Mouse (Mus musculus) ES-E14 (cell line): ENCODE results near the gene Grid1. TPM values are rescaled to one million over a fixed set of nuclear protein-coding genes. Genes with fewer than 3 reads are reported as not detected.

ENCODE experiments used
- DNase-seq: peaks from one replicate; pipeline ENCODE4 v3.0.0-alpha.2; 2013; ENCODE audit warnings: low read depth, low spot score
- H3K27ac ChIP-seq: 2 replicates; pipeline ENCODE4 v1.5.1; 2012; ENCODE audit warnings: low read depth, mild to moderate bottlenecking, low read length, moderate library complexity, mixed read lengths; ENCODE audit not compliant: poor library complexity, insufficient read depth, severe bottlenecking
- H3K36me3 ChIP-seq: 2 replicates; pipeline ENCODE4 v1.6.1; 2012; ENCODE audit warnings: mild to moderate bottlenecking, low read length, moderate library complexity, mixed read lengths; ENCODE audit not compliant: control insufficient read depth, poor library complexity, insufficient read depth, severe bottlenecking
- H3K4me1 ChIP-seq, 2 experiments: fragments of 150-350 bp in 1 of 2; sonication (generic) in 1 of 2; 2 replicates each; pipeline ENCODE4 v1.6.1; 2012; ENCODE audit warnings: low read length in 2 of 2, mild to moderate bottlenecking in 1 of 2, mixed read lengths in 1 of 2; ENCODE audit not compliant: control insufficient read depth in 2 of 2, insufficient read depth in 2 of 2, poor library complexity in 1 of 2
- H3K4me3 ChIP-seq, 2 experiments: fragments of 150-350 bp in 1 of 2; sonication (generic) in 1 of 2; 2 replicates each; pipeline ENCODE4 v1.5.1; 2012; ENCODE audit warnings: low read length in 2 of 2, low read depth in 1 of 2, mild to moderate bottlenecking in 1 of 2, mixed read lengths in 1 of 2; ENCODE audit not compliant: insufficient read depth in 1 of 2, poor library complexity in 1 of 2, severe bottlenecking in 1 of 2
- H3K9ac ChIP-seq: 2 replicates; pipeline ENCODE4 v1.6.1; 2012; ENCODE audit warnings: low read depth, mild to moderate bottlenecking, low read length, mixed read lengths; ENCODE audit not compliant: poor library complexity, insufficient read depth, severe bottlenecking
- H3K9me3 ChIP-seq: fragments of 150-350 bp; sonication (generic); 2 replicates; pipeline ENCODE4 v1.6.1; 2012; ENCODE audit warnings: low read depth, mild to moderate bottlenecking, low read length; ENCODE audit not compliant: control insufficient read depth, insufficient read depth
- CHD2 ChIP-seq: IDR thresholded peaks from 2 replicates; pipeline ENCODE4 v1.6.1; 2014; ENCODE audit warnings: mild to moderate bottlenecking, low read depth, low read length, inconsistent platforms
- HCFC1 ChIP-seq: IDR thresholded peaks from 2 replicates; pipeline ENCODE4 v1.6.1; 2012; ENCODE audit warnings: low read length, inconsistent platforms, borderline replicate concordance; ENCODE audit not compliant: insufficient read depth
- MAFK ChIP-seq: IDR thresholded peaks from 2 replicates; pipeline ENCODE4 v1.6.1; 2014; ENCODE audit warnings: mild to moderate bottlenecking, low read depth, low read length, inconsistent platforms; ENCODE audit not compliant: insufficient read depth
- ZC3H11A ChIP-seq: IDR thresholded peaks from 2 replicates; pipeline ENCODE4 v1.6.1; 2012; ENCODE audit warnings: low read depth, mild to moderate bottlenecking, inconsistent platforms, low read length, borderline replicate concordance
- ZNF384 ChIP-seq: IDR thresholded peaks from 2 replicates; pipeline ENCODE4 v1.6.1; 2012; ENCODE audit warnings: low read depth, low read length, inconsistent platforms
- in situ Hi-C, 2 experiments: fragments of 600-800 bp; cut with MboI; formaldehyde crosslinking; loops; one replicate each; pipeline ENCODE4 v1.15.1; 2025; ENCODE audit warnings: low sequenced_read_pairs in 2 of 2, inconsistent platforms in 1 of 2; ENCODE audit not compliant: unreplicated experiment in 2 of 2
- total RNA-seq: library from RNA; depleted of rRNA; stranded (reverse); fragments of 300-350 nt; gene quantifications from 2 replicates; pipeline ENCODE4 v1.2.3, GENCODE M21; 2012

Grid1 gene
- total RNA-seq, 1 experiment, result 0.54 TPM

DNA sequence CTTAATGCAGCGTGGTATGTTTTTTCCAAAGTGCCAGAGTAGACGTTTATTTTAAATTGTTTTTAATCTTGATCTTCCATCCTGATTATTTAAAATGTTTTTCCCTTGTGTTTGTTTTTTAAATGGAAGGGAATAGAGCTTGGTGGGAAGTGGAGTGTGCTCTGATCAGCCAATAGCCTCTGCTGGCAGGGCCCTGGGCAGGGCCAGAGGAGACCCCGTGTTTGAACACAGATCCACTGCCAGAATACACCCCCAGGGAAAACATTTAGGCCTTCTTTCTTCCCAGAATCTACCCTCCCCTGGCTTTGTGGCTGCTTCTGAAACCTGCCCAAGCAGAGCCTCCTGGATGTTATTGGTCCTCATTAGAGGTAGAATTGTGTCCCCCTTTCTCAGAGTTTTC, 188.8 kb downstream of the Grid1 start:
- H3K36me3 ChIP-seq, result no peaks in the 10 kb centered on the region
- peak overlapping the region in 1 of 2 experiments; percentile 3; a peak in 1 of 4 replicates for H3K4me3 ChIP-seq
- no peak for TF ChIP-seq MAFK
- no peak for TF ChIP-seq ZNF384
- no peak for TF ChIP-seq ZC3H11A
- TF ChIP-seq CHD2, result no peak
- no peak for TF ChIP-seq HCFC1
- H3K9ac ChIP-seq, result no peak overlapping the region
- H3K9me3 ChIP-seq, result no peaks in the 10 kb centered on the region
- in situ Hi-C loops, result no loop called here
- DNase-seq, result no peak
- no peak overlapping the region for H3K27ac ChIP-seq
- H3K4me1 ChIP-seq, result 0 out of 4 replicates have a peak, but pooled peaks cover 0 to 1% of the 10 kb centered on the region in 2 experiments

DNA sequence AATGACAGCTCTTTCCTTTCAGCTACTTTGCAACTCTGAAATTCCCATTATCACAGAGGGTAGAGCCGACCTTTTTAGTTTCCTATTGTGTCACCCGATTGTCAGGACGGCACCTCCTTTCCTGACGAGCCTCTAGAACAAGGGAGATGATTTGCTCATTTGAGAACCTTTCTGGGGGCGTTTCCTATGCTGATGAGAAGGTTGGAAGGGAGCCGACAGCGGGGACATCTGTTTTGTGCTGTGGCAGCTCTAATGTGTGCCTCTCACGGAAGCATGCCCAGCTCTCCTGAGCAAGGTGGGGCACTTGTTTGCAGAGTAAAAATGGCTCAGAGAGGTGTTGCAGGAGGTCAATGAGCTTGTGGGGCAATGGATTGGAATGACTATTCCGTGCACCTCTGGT, 189.2 kb downstream of the Grid1 start:
- peak overlapping the region in 1 of 2 experiments; percentile 3; a peak in 1 of 4 replicates for H3K4me3 ChIP-seq
- H3K27ac ChIP-seq, result no peak overlapping the region
- in situ Hi-C loops, result no loop called here
- 0 out of 4 replicates have a peak, but pooled peaks cover 0 to 1% of the 10 kb centered on the region in 2 experiments for H3K4me1 ChIP-seq
- DNase-seq, result peak; percentile 47
- H3K9me3 ChIP-seq, result no peaks in the 10 kb centered on the region
- no peak overlapping the region for H3K9ac ChIP-seq
- no peaks in the 10 kb centered on the region for H3K36me3 ChIP-seq
- no peak for TF ChIP-seq HCFC1

DNA sequence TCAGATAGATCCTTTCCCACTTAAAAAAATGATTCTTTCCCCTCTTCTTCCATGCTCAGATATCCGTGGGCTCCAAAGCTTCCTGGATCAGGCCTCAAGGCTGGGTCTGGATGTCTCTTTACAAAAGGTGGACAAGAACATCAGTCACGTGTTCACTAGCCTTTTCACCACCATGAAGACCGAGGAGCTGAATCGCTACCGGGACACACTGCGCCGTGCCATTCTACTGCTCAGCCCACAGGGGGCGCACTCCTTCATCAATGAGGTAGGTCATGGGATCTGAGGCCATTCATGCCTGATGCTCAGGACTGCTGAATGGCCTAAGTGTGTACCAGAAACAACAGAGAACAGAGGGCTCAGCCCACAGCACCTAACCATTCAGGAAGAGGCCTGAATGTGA, 206.8 kb downstream of the Grid1 start:
- in situ Hi-C loops, result no loop called here
- TF ChIP-seq CHD2 (no peak), ZNF384 (no peak)
- H3K36me3 ChIP-seq, result no peaks in the 10 kb centered on the region

DNA sequence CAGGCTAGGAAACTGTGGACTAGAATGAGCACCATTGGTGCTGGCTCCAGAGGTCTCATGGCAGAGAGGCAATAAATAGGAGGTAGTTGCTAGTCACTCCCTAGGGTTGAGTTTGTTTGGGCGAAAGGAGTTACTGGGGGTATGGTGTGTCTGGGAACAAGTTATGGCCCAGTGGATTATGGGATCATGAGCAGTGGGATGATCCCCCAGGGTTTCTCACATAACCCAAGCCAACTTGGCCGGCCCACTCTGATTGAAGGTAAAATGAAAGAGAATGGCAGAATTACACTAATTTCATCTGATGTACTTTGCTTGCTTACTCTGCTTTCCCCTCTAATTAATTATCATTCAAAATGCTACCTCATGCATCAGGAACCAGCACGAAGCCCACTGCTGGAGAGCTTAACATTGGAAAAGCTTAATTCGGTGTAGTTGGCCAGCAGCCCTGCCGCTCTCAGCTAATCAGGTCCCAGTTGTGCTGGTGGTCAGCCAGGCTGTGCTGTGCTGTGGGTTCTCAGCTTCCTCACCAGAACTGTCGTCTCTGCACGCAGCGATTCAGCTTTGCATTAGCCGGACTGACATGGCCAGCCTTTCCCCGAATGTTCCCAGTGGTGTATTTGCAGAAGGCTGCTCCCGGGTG, 207.7 kb downstream of the Grid1 start:
- H3K9me3 ChIP-seq, result no peaks in the 10 kb centered on the region
- DNase-seq, result no peak
- no peak overlapping the region for H3K27ac ChIP-seq
- in situ Hi-C loops, result no loop called here
- H3K4me1 ChIP-seq, result no peaks in the 10 kb centered on the region
- TF ChIP-seq ZC3H11A (no peak), ZNF384 (no peak), HCFC1 (no peak), CHD2 (no peak), MAFK (no peak)
- no peaks in the 10 kb centered on the region for H3K36me3 ChIP-seq
- no peak overlapping the region for H3K4me3 ChIP-seq
- H3K9ac ChIP-seq, result no peak overlapping the region

More for the DNA sequence above, 206.8 kb downstream of the Grid1 start:
- Histone ChIP-seq H3K9me3 (no peaks in the 10 kb centered on the region), H3K27ac (no peak overlapping the region), H3K4me3 (no peak overlapping the region), H3K4me1 (no peaks in the 10 kb centered on the region), H3K9ac (no peak overlapping the region)
- peak; percentile 15 for DNase-seq

DNA sequence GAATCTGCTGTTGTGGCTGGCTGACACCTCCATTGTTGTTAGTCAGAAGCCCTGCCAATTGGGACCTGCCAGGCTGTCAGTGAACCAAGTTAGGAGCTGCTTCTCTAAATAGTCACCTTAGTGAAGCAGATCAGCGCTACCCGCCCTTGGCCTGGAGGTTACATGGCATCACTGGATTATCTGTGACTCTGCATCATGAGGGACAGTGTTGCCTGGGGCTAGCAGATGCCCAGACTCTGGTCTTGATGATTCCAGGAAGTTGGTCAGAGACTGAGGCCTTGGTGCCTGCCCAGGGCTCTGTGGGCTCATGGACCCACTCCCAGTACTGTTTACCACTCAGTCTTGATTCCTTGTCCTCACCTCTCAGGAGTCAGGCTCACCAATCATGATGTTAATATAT, 209.7 kb downstream of the Grid1 start:
- no peak for TF ChIP-seq CHD2
- no peak for TF ChIP-seq HCFC1
- TF ChIP-seq ZC3H11A, result no peak
- TF ChIP-seq ZNF384, result no peak
- no peak for TF ChIP-seq MAFK
- Histone ChIP-seq H3K36me3 (no peaks in the 10 kb centered on the region), H3K9ac (no peak overlapping the region), H3K9me3 (no peaks in the 10 kb centered on the region), H3K4me3 (no peak overlapping the region), H3K4me1 (no peaks in the 10 kb centered on the region), H3K27ac (no peak overlapping the region)
- in situ Hi-C loops, result no loop called here
- DNase-seq, result no peak
